Mouse (Mus musculus): Measurements from ENCODE around the gene Sypl2. TPM values are rescaled to one million over a fixed set of nuclear protein-coding genes. Genes with fewer than 3 reads are reported as not detected.

The Sypl2 gene
- total RNA-seq (2023), result not detected

GRCm38 (mm10) chr3:108226558-108227350 lies at the start of gene Sypl2:
TSS of gene Sypl2 (minus strand) at chr3:108226648.

GRCm38 (mm10) chr3:108256719-108257637 lies 30.5 kb upstream of the Sypl2 start, which contains the start of gene Psma5:
TSS of gene Psma5 (plus strand) at chr3:108256926.

GRCm38 (mm10) chr3:108210771-108211139 lies 15.7 kb downstream of the Sypl2 start, which contains the start of gene Atxn7l2:
TSS of gene Atxn7l2 (minus strand) at chr3:108210934.

GRCm38 (mm10) chr3:108200329-108201323 lies 25.8 kb downstream of the Sypl2 start, which contains the start of gene Cyb561d1:
TSS of gene Cyb561d1 (minus strand) at chr3:108201212.

GRCm38 (mm10) chr3:108186098-108187047 lies 40.1 kb downstream of the Sypl2 start, which contains the start of gene Amigo1:
TSS of gene Amigo1 (plus strand) at chr3:108186335.

Other genes with a start within 250 kb of the Sypl2 start
- not detected for gene Gstm2, start 240.2 kb downstream of the Sypl2 start, total RNA-seq (2023)
- gene Gstm1, start 208.7 kb downstream of the Sypl2 start, total RNA-seq (2023), result 7.4 TPM
- gene Gstm4, start 181.8 kb downstream of the Sypl2 start, total RNA-seq (2023), result 2.7 TPM
- gene Ampd2, start 140.0 kb downstream of the Sypl2 start, total RNA-seq (2023), result 29.5 TPM
- gene Gnat2, start 133.9 kb downstream of the Sypl2 start, total RNA-seq (2023), result not detected
- gene Gnai3, start 80.5 kb downstream of the Sypl2 start, total RNA-seq (2023), result 93.5 TPM
- gene Gpr61, start 71.8 kb downstream of the Sypl2 start, total RNA-seq (2023), result not detected
- 1.8 TPM for gene Amigo1, start 40.3 kb downstream of the Sypl2 start, total RNA-seq (2023)
- 30.4 TPM for gene Cyb561d1, start 25.4 kb downstream of the Sypl2 start, total RNA-seq (2023)
- gene Atxn7l2, start 15.7 kb downstream of the Sypl2 start, total RNA-seq (2023), result 44.7 TPM
- gene Psma5, start 30.3 kb upstream of the Sypl2 start, total RNA-seq (2023), result 29.1 TPM
- 1.1 TPM for gene Sort1, start 57.4 kb upstream of the Sypl2 start, total RNA-seq (2023)
- not detected for gene Mybphl, start 138.3 kb upstream of the Sypl2 start, total RNA-seq (2023)
- gene Psrc1, start 157.2 kb upstream of the Sypl2 start, total RNA-seq (2023), result not detected
- gene Celsr2, start 188.9 kb upstream of the Sypl2 start, total RNA-seq (2023), result 10.1 TPM
- gene Sars, start 218.6 kb upstream of the Sypl2 start, total RNA-seq (2023), result 147 TPM